Mouse (Mus musculus) heart, postnatal 0 days (tissue): ENCODE data around the gene Terf2. TPM values are rescaled to one million over a fixed set of nuclear protein-coding genes. Genes with fewer than 3 reads are reported as not detected.

Source experiments
- ATAC-seq: fragments of 200-750 bp; cut with Nextera tagmentation; 2 replicates; pipeline ENCODE4 v1.8.0; 2017; ENCODE audit warnings: low read depth, moderate number of reproducible peaks, moderate library complexity; ENCODE audit not compliant: insufficient read depth
- DNase-seq: peaks from one replicate; pipeline ENCODE4 v3.0.0-alpha.2; 2016; ENCODE audit warnings: low spot score
- H3K27ac ChIP-seq: fragments of 300-500 bp; sonication (generic); 2 replicates; pipeline ENCODE4 v1.5.1; 2014; ENCODE audit warnings: low read depth, mild to moderate bottlenecking
- H3K27me3 ChIP-seq: fragments of 300-500 bp; sonication (generic); 2 replicates; pipeline ENCODE4 v1.6.1; 2014; ENCODE audit warnings: low read length, mixed read lengths; ENCODE audit not compliant: control insufficient read depth, insufficient read depth
- H3K36me3 ChIP-seq: fragments of 300-500 bp; sonication (generic); replicated peaks from 2 replicates; pipeline ENCODE4 v1.6.1; 2014; ENCODE audit warnings: low read length, mixed read lengths; ENCODE audit not compliant: control insufficient read depth, insufficient read depth
- H3K4me1 ChIP-seq: fragments of 300-500 bp; sonication (generic); 2 replicates; pipeline ENCODE4 v1.6.1; 2014; ENCODE audit warnings: antibody characterized with exemption; ENCODE audit not compliant: control insufficient read depth, insufficient read depth
- H3K4me2 ChIP-seq: fragments of 300-500 bp; sonication (generic); 2 replicates; pipeline ENCODE4 v1.6.1; 2014; ENCODE audit warnings: low read depth, mild to moderate bottlenecking, low read length, moderate library complexity
- H3K4me3 ChIP-seq: fragments of 300-500 bp; sonication (generic); 2 replicates; pipeline ENCODE4 v1.5.1; 2014; ENCODE audit warnings: low read depth, low read length
- H3K9ac ChIP-seq: fragments of 300-500 bp; sonication (generic); replicated peaks from 2 replicates; pipeline ENCODE4 v1.6.1; 2014; ENCODE audit warnings: low read depth, low read length, mixed read lengths
- H3K9me3 ChIP-seq: fragments of 300-500 bp; sonication (generic); replicated peaks from 2 replicates; pipeline ENCODE4 v1.6.1; 2016; ENCODE audit warnings: low read length; ENCODE audit not compliant: control insufficient read depth
- CTCF ChIP-seq: IDR thresholded peaks from 2 replicates; pipeline ENCODE4 v1.5.1; 2016; ENCODE audit warnings: antibody characterized with exemption, control low read depth, low read depth
- EP300 ChIP-seq: IDR thresholded peaks from 2 replicates; pipeline ENCODE4 v1.6.1; 2016; ENCODE audit warnings: antibody characterized with exemption, low read depth
- WGBS: fragments of 180-500 bp; shearing (Covaris S2); extraction: QIAGEN DNeasy Blood & Tissue Kit; methylation state at CpG from one replicate; pipeline ENCODE4 v1.1.7; 2014; 5-methylcytosine and 5-hydroxymethylcytosine counted together
- polyA plus RNA-seq: library from polyadenylated mRNA; unstranded; fragments of >200 nt; fragmentation: Nextera tagmentation; extraction: Ambion mirVana; gene quantifications from 2 replicates; pipeline ENCODE4 v1.2.1, GENCODE M21; 2015
- total RNA-seq: library from RNA; depleted of rRNA; stranded (reverse); fragments of >200 nt; gene quantifications from 2 replicates; pipeline ENCODE4 v1.2.3, GENCODE M21; 2014; ENCODE audit warnings: low replicate concordance

Terf2 gene
- total and polyA plus RNA-seq, 2 experiments from 2014 or later = 7.3 to 8.2 TPM

- Histone ChIP-seq H3K9ac (no peak overlapping the region), H3K4me2 (no peak overlapping the region), H3K27me3 (no peaks in the 10 kb centered on the region), H3K27ac (no peak overlapping the region), H3K4me1 (peaks cover 15% of the 10 kb centered on the region), H3K4me3 (no peak overlapping the region), H3K36me3 (peaks cover 41% of the 10 kb centered on the region), H3K9me3 (no peaks in the 10 kb centered on the region)
- no peak for TF ChIP-seq CTCF
- ATAC-seq = no peak
- DNase-seq = no peak
- WGBS = 96% methylated on average over 8 of the region's 8 CpGs
Observed at GRCm38 (mm10) chr8:107052046-107052445, 44.3 kb downstream of the Terf2 start.

GRCm38 (mm10) chr8:107049480-107049879, 46.9 kb downstream of the Terf2 start:
- H3K4me2 ChIP-seq = no peak overlapping the region; the same call in 1 of the 2 replicates
- 91% methylated on average over 4 of the region's 4 CpGs for WGBS
- no peak for DNase-seq
- H3K4me3 ChIP-seq = no peak overlapping the region
- H3K36me3 ChIP-seq = peaks cover 66% of the 10 kb centered on the region
- no peaks in the 10 kb centered on the region for H3K27me3 ChIP-seq
- no peaks in the 10 kb centered on the region for H3K9me3 ChIP-seq
- no peak for ATAC-seq
- TF ChIP-seq CTCF (no peak), EP300 (no peak)
- H3K9ac ChIP-seq = no peak overlapping the region
- 0 out of 2 replicates have a peak overlapping the region, but pooled peaks have one; percentile 93 for H3K27ac ChIP-seq
- H3K4me1 ChIP-seq = 0 out of 2 replicates have a peak, but pooled peaks cover 13% of the 10 kb centered on the region

- under 1% methylated on average over 87 of the region's 87 CpGs for WGBS
- 0 out of 2 replicates have a peak, but pooled peaks cover 13% of the 10 kb centered on the region for H3K4me1 ChIP-seq
Observed at GRCm38 (mm10) chr8:107048061-107048941, 48.0 kb downstream of the Terf2 start, which contains the start of gene Pdf. Pdf (minus strand) TSS chr8:107048614.

DNA sequence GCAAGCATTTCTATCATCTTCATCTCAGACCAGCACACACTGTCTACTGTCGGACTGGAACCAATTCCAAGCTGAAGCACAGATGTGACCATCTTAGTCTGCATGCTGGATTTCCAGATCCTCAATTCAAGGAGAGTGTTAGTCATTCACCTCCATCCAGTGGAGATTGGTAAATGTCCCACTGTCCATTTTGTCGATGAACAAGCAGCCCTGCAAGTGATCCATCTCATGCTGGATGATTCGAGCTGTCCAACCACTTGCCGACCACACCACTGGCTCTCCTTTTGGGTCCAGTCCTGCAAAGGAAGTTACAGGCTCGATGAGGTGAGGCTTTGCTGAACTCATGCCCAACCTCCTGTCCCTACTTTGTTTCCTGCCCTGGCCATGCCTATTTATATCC, 49.4 kb downstream of the Terf2 start:
- TF ChIP-seq EP300 (no peak), CTCF (no peak)
- H3K4me3 ChIP-seq = no peak overlapping the region

More at GRCm38 (mm10) chr8:107048061-107048941, 48.0 kb downstream of the Terf2 start, which contains the start of gene Pdf:
- TF ChIP-seq CTCF (no peak), EP300 (no peak; the same call in 1 of the 2 replicates)
- DNase-seq (peak; percentile 78), ATAC-seq (peak; percentile 87)
- Histone ChIP-seq H3K4me2 (peak within 1 kb of the TSS; percentile 87), H3K27me3 (no peaks in the 10 kb centered on the region), H3K27ac (peak within 1 kb of the TSS; percentile 93), H3K4me3 (peak within 1 kb of the TSS; percentile 88), H3K36me3 (peaks cover 71% of the 10 kb centered on the region), H3K9ac (peak within 1 kb of the TSS; percentile 77), H3K9me3 (no peaks in the 10 kb centered on the region)

GRCm38 (mm10) chr8:107045478-107045877, 50.9 kb downstream of the Terf2 start:
- ATAC-seq = no peak
- H3K4me3 ChIP-seq = no peak overlapping the region
- H3K9me3 ChIP-seq = no peaks in the 10 kb centered on the region
- H3K27ac ChIP-seq = no peak overlapping the region
- peaks cover 71% of the 10 kb centered on the region for H3K36me3 ChIP-seq
- H3K4me2 ChIP-seq = no peak overlapping the region
- no peak overlapping the region for H3K9ac ChIP-seq
- H3K27me3 ChIP-seq = no peaks in the 10 kb centered on the region
- no peak for DNase-seq
- TF ChIP-seq CTCF (no peak), EP300 (no peak)
- 88% methylated on average over 6 of the region's 6 CpGs for WGBS
- H3K4me1 ChIP-seq = 0 out of 2 replicates have a peak, but pooled peaks cover 13% of the 10 kb centered on the region

More for the DNA sequence above, 49.4 kb downstream of the Terf2 start:
- peak overlapping the region; percentile 87 for H3K4me2 ChIP-seq
- no peak for DNase-seq
- 0 out of 2 replicates have a peak, but pooled peaks cover 13% of the 10 kb centered on the region for H3K4me1 ChIP-seq
- 44% methylated on average over 5 of the region's 5 CpGs for WGBS
- no peak overlapping the region for H3K27ac ChIP-seq
- H3K36me3 ChIP-seq = peaks cover 71% of the 10 kb centered on the region
- no peak overlapping the region for H3K9ac ChIP-seq
- H3K27me3 ChIP-seq = no peaks in the 10 kb centered on the region
- no peaks in the 10 kb centered on the region for H3K9me3 ChIP-seq
- ATAC-seq = no peak
